Mouse (Mus musculus) ovary, postnatal 10 days (tissue): ENCODE measurements around the gene Prpsap2.
"Not testable (repeated sequence)": the region's sequence is repeated elsewhere in the genome, so short reads cannot be mapped to it uniquely, and the experiment has no call there.

Source experiments
- DNase-seq: peaks from one replicate; pipeline ENCODE4 v3.0.0; 2022; ENCODE audit warnings: low spot score

The Prpsap2 gene

DNA sequence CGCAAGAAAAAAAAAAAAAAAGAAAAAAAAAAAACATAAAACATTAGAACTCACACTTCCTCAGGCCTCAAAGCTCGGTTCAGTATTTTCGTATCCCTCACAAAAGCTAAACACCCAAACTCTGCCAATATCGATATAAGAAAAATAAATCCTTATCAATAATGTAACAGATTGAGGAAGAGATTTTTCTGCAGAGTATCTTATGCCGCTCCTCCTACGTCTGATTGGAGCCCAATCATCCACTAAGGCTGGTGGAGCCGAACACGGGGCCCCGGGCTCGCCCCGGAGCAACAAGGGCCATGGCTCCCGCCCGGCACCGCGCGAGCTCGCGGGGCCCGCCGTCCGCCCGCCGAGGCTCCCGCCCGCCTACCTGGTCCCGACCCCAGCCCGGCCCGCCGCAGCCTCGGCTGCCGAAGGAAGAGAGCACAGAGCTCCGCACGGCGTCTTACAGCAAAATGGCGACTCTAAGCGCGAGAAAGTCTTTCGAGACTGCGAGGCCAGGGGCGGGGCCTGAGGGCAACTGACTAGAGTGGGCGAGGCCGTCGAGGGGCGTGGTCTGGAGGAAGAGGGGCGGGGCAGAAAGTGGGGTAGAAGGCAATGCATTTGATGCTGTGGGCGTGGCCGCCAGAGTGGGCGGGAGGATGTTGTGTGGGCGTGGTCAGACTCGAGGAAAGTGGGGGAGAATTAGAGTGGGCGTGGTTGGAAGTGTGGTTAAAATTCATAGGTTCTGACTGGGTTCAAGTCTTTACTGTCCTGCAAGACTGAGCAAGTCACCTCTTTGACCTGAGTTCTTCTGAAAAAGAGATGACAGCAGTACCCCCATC lies at the start of gene Prpsap2:
Prpsap2 (minus strand) TSS at position 505 of the 824 bp plus-strand sequence.
- peak; percentile 95 for DNase-seq

- DNase-seq = no peak
Measured at GRCm38 (mm10) chr11:61809793-61810192, 47.9 kb upstream of the Prpsap2 start.

- DNase-seq = no peak
Measured at GRCm38 (mm10) chr11:61808551-61809117, 46.7 kb upstream of the Prpsap2 start.

DNA sequence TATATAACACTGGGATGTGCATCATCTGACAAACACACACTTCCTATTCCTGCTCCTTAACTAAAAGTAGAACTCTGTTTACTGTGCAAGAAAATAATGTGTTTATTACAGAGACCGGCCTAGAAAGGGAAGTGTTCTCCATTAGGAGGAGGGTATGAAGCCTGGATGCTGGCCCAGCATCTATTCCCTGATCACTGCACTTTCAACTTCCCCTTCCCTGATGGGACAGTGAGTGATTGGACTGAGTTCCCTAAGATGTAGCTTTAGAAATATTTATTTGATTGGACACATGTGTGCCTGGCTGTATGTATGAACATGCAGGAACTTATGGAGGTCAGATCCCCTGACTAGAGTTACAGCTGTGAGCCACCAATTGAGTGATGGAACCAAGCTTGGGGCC lies 31.6 kb upstream of the Prpsap2 start:
- no peak for DNase-seq

DNA sequence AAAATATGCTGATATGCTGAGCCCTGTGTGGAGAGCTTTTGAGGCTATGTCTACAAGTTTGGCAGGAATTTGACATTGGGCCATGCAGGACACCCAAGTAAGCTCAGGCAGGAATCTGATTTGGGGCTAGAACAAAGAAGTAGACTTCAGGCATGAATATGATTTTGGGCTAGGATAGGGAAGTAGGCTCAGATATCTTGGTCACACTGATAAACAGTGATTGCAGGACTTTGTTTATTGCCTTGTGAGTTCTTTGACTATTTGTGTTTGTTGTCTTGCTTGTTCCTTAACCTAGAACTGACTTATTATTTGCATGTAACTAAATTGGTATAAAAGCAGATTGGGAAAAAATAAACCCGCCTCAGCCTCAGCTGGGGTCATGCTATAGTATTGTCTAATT lies 26.7 kb upstream of the Prpsap2 start:
- no peak for DNase-seq

DNA sequence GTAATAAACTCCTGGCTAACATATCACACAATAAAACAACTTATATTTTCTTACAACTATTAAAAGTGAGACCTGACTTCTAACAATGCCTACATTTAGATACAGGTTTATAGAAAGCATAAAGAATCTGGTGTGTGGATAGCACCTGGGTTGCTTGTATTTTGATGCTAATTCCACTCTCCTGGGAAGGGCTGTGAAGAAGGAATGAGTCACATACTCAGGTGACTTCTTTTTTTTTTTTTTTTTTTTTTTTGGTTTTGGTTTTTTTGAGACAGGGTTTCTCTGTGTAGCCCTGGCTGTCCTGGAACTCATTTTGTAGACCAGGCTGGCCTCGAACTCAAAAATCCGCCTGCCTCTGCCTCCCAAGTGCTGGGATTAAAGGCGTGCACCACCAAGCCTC lies 20.6 kb upstream of the Prpsap2 start:
- not testable (repeated sequence) for DNase-seq

DNA sequence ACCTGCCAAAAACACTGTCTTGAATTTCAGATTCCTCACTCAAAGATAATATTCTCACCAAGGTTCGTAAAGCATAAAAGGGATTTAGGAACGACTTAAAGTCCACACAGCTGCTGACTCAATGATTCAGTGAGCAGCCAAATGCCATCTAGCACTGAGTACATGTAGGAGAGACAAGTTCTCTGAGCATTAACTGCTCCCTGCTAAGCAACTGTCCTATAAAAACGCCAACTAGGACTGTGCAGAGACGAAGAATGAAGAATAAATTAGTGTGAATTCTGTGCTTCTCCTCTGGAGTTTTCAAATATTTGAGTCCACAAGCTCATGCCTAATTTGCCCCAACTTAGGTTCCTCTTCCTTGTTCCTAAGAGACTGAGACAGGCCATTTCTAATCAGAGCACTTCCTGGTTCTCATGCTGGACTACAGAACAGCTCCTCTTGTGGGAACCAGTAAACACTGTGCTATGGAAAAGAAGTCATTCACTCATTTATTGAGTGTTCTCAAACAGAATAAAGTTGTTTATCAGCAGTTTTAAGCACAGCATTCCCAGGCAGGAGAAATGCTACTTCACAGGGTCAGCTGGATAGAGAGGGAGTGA lies 12.8 kb upstream of the Prpsap2 start:
- no peak for DNase-seq

DNA sequence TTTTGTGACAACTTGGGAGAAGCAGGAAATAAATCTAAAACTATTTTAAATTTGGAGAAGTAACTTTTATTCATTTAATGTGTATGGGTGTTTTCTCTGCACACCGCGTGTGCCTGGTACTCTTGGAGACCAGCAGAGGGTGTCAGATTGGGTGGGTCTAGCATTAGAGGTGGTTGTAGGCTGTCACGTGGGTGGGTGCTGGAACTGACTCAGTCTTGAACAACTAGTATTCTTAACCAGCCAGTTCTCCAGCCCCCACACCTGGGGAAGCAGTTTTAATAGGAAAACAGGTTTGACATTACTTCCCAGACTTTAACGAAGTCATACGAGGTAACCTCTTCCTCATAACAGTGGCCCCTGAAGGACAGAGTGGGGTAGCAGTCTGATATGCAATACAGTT lies 1.4 kb downstream of the Prpsap2 start:
- DNase-seq = no peak

- DNase-seq = no peak
Measured at GRCm38 (mm10) chr11:61757151-61757550, 4.7 kb downstream of the Prpsap2 start.

- no peak for DNase-seq
Measured at GRCm38 (mm10) chr11:61751612-61752011, 10.3 kb downstream of the Prpsap2 start.

DNA sequence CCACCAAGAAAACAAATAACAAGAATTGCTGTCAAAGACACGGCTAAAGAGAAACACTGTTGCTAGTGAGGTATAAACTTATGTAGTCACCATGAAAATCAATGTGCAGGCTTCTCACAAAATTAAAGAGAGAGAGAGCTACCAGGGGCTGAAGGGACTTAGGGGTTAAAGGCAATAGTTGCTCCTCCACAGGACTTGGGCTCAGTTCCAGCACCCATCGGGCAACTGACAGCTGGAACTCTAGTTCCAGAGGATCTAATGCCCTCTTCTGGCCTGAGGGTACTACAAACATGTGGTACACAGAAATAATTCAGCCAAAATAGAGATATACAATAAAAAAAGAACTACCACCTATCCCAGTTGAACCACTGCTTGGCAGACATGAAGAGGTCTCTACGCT lies 14.7 kb downstream of the Prpsap2 start:
- no peak for DNase-seq

- no peak for DNase-seq
Measured at GRCm38 (mm10) chr11:61745781-61746180, 16.1 kb downstream of the Prpsap2 start.

DNA sequence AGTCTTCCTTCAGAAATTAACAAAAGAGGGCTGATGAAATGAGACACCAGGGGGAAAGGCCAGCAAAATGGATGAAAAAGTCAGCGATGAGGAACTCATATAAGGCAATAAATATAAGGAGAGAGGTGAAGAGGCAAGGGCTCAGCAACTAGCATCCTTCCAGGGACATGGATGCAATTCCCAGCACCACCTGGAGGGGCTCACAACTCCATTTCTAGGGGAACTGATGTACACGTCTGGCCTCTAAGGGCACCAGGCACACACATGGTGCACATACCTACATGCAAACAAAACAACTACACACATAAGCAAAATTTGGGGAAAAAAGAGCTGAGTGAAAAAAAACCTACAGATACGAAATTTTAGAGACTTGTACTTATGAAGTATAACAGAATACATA lies 17.4 kb downstream of the Prpsap2 start:
- DNase-seq = no peak

- DNase-seq = no peak
Measured at GRCm38 (mm10) chr11:61743768-61744167, 18.1 kb downstream of the Prpsap2 start.

DNA sequence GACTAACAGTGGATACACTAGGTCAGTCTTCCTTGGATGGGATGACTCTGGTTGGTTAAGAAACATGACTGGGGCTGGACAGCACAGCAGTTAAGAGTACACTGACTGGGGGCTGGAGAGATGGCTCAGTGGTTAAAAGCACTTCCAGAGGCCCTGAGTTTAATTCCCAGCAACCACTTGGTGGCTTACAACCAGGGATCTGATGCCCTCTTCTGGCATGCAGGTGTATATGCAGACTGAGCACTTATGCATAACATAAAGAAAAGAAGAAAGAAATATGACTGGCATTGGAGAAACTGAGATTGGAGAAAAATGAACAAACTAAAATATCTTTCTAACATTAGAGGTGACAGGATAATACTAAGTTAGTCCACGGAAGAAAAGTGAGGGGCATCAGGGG lies 21.4 kb downstream of the Prpsap2 start:
- DNase-seq = no peak

DNA sequence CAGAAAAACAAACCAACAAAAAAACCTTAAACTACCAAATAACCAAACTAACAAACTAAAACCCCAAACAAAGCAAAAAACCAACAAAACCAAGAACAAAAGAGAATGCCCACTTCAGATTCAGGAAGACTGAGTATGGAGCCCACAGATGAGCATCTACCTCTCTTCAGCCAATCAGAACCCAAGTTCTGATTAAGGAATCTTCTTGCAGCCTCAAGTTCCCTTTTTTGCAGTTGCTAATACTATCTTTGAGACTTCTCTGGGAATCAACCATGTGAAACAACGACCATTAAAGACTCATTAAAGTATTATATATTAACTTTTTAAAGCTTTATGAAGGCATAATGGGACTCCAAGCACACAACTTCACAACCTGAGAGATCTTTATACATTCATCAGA lies 24.6 kb downstream of the Prpsap2 start:
- DNase-seq = no peak

GRCm38 (mm10) chr11:61732672-61733071 lies 29.2 kb downstream of the Prpsap2 start:
- DNase-seq = no peak

- DNase-seq = no peak
Measured at GRCm38 (mm10) chr11:61728037-61728436, 33.9 kb downstream of the Prpsap2 start.

GRCm38 (mm10) chr11:61722077-61722476 lies 39.8 kb downstream of the Prpsap2 start:
- DNase-seq = no peak

GRCm38 (mm10) chr11:61720636-61721035 lies 41.3 kb downstream of the Prpsap2 start, which contains the start of gene Slc5a10:
Gene Slc5a10, minus strand, starts transcription at chr11:61720826.
- DNase-seq = no peak

DNA sequence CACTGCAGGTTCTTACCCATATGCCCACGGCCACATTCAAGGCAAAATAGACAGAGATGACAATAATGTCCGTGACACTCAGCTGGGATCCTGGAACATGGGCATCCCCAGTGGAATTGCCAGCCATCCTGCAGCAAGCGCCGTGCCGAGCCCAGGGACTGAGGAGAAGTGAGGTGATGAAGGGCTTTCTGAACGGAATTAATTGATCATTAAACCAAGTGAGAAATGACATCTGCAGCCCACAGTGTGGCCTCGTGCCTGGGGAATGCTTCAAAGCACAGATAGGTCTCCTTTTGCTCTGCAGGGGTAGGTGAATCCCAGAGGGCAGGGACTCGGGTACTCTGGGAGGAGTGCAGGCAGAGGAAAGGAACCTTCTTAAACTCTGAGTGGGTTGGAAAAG lies 42.1 kb downstream of the Prpsap2 start:
- DNase-seq = no peak

GRCm38 (mm10) chr11:61719387-61719786 lies 42.5 kb downstream of the Prpsap2 start:
- no peak for DNase-seq

DNA sequence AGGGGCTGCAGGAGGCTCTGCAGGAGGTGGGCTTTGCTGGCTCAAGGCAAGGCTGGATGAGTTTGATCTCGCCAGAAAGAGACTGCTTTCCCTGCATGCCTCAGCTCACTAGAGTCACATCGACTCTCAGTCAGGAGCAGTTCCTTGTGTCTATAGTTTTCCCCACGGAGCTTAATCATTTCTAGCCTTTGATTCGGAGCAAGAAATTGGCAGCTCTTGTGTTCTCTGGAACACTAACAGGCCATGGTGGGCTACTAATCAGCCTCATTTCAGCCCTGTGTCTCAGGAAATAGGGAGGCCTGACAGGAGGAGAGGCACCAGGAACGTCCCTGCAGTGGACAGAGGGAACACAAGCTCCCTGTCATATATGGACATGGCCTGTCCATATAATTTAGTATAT lies 43.9 kb downstream of the Prpsap2 start:
- DNase-seq = no peak
